Mouse (Mus musculus): ENCODE measurements around the gene Afdn. TPM values are rescaled to one million over a fixed set of nuclear protein-coding genes. Genes with fewer than 3 reads are reported as not detected.

Gene Afdn
- total RNA-seq, 1 experiment, result 92.4 TPM

GRCm38 (mm10) chr17:13856429-13857090 lies 96.2 kb downstream of the Afdn start:
- Histone ChIP-seq H3K27ac (ENCODE audit: insufficient read depth, low read depth, low read length, poor library complexity, severe bottlenecking) (no peak overlapping the region), H3K36me3 (ENCODE audit: control insufficient read depth, insufficient read depth, low read length, poor library complexity, severe bottlenecking) (peaks cover 11% of the 10 kb centered on the region; the same call in 1 of the 2 replicates), H3K9ac (ENCODE audit: insufficient read depth, low read depth, low read length, poor library complexity, severe bottlenecking) (no peak overlapping the region), H3K4me3 (ENCODE audit: insufficient read depth in 1 of 2, low read depth in 1 of 2, low read length in 2 of 2, poor library complexity in 1 of 2, severe bottlenecking in 1 of 2) (no peak overlapping the region), H3K9me3 (ENCODE audit: control insufficient read depth, insufficient read depth, low read depth, low read length) (no peaks in the 10 kb centered on the region), H3K4me1 (ENCODE audit: control insufficient read depth in 2 of 2, insufficient read depth in 2 of 2, low read length in 2 of 2, poor library complexity in 1 of 2) (no peaks in the 10 kb centered on the region)
- no peak for DNase-seq (ENCODE audit: low read depth, low spot score)
- in situ Hi-C loops (cut with MboI; ENCODE audit: low sequenced_read_pairs in 2 of 2, unreplicated experiment in 2 of 2), result no loop called here
- TF ChIP-seq ZNF384 (IDR thresholded peaks at IDR 0.05; ENCODE audit: low read depth, low read length) (no peak), ZC3H11A (IDR thresholded peaks at IDR 0.05; ENCODE audit: borderline replicate concordance, low read depth, low read length) (no peak), MAFK (IDR thresholded peaks at IDR 0.05; ENCODE audit: insufficient read depth, low read depth, low read length) (no peak), CHD2 (IDR thresholded peaks at IDR 0.05; ENCODE audit: low read depth, low read length) (no peak), HCFC1 (IDR thresholded peaks at IDR 0.05; ENCODE audit: borderline replicate concordance, insufficient read depth, low read length) (no peak)

- H3K36me3 ChIP-seq (ENCODE audit: control insufficient read depth, insufficient read depth, low read length, poor library complexity, severe bottlenecking), result peaks cover 3% of the 10 kb centered on the region
- no peak overlapping the region for H3K9ac ChIP-seq (ENCODE audit: insufficient read depth, low read depth, low read length, poor library complexity, severe bottlenecking)
- in situ Hi-C loops (cut with MboI; ENCODE audit: low sequenced_read_pairs in 2 of 2, unreplicated experiment in 2 of 2), result no loop called here
- no peak for DNase-seq (ENCODE audit: low read depth, low spot score)
- H3K4me1 ChIP-seq (ENCODE audit: control insufficient read depth in 2 of 2, insufficient read depth in 2 of 2, low read length in 2 of 2, poor library complexity in 1 of 2), result peaks cover 4% of the 10 kb centered on the region in 2 experiments; a peak in 2 of 4 replicates
- H3K9me3 ChIP-seq (ENCODE audit: control insufficient read depth, insufficient read depth, low read depth, low read length), result no peaks in the 10 kb centered on the region
- TF ChIP-seq ZC3H11A (IDR thresholded peaks at IDR 0.05; ENCODE audit: borderline replicate concordance, low read depth, low read length) (no peak), HCFC1 (IDR thresholded peaks at IDR 0.05; ENCODE audit: borderline replicate concordance, insufficient read depth, low read length) (no peak), MAFK (IDR thresholded peaks at IDR 0.05; ENCODE audit: insufficient read depth, low read depth, low read length) (no peak), ZNF384 (IDR thresholded peaks at IDR 0.05; ENCODE audit: low read depth, low read length) (no peak), CHD2 (IDR thresholded peaks at IDR 0.05; ENCODE audit: low read depth, low read length) (no peak)
- no peak overlapping the region for H3K27ac ChIP-seq (ENCODE audit: insufficient read depth, low read depth, low read length, poor library complexity, severe bottlenecking)
- no peak overlapping the region for H3K4me3 ChIP-seq (ENCODE audit: insufficient read depth in 1 of 2, low read depth in 1 of 2, low read length in 2 of 2, poor library complexity in 1 of 2, severe bottlenecking in 1 of 2)
Measured at GRCm38 (mm10) chr17:13865340-13865739, 105.0 kb downstream of the Afdn start.

GRCm38 (mm10) chr17:13866951-13867351 lies 106.6 kb downstream of the Afdn start:
- Histone ChIP-seq H3K4me3 (ENCODE audit: insufficient read depth in 1 of 2, low read depth in 1 of 2, low read length in 2 of 2, poor library complexity in 1 of 2, severe bottlenecking in 1 of 2) (no peak overlapping the region), H3K4me1 (ENCODE audit: control insufficient read depth in 2 of 2, insufficient read depth in 2 of 2, low read length in 2 of 2, poor library complexity in 1 of 2) (peaks cover 4 to 5% of the 10 kb centered on the region in 2 experiments; a peak in 2 of 4 replicates), H3K9ac (ENCODE audit: insufficient read depth, low read depth, low read length, poor library complexity, severe bottlenecking) (no peak overlapping the region), H3K27ac (ENCODE audit: insufficient read depth, low read depth, low read length, poor library complexity, severe bottlenecking) (no peak overlapping the region), H3K36me3 (ENCODE audit: control insufficient read depth, insufficient read depth, low read length, poor library complexity, severe bottlenecking) (peaks cover 3% of the 10 kb centered on the region), H3K9me3 (ENCODE audit: control insufficient read depth, insufficient read depth, low read depth, low read length) (no peaks in the 10 kb centered on the region)
- in situ Hi-C loops (cut with MboI; ENCODE audit: low sequenced_read_pairs in 2 of 2, unreplicated experiment in 2 of 2), result no loop called here
- no peak for DNase-seq (ENCODE audit: low read depth, low spot score)
- TF ChIP-seq ZNF384 (IDR thresholded peaks at IDR 0.05; ENCODE audit: low read depth, low read length) (no peak), ZC3H11A (IDR thresholded peaks at IDR 0.05; ENCODE audit: borderline replicate concordance, low read depth, low read length) (no peak), HCFC1 (IDR thresholded peaks at IDR 0.05; ENCODE audit: borderline replicate concordance, insufficient read depth, low read length) (no peak), CHD2 (IDR thresholded peaks at IDR 0.05; ENCODE audit: low read depth, low read length) (no peak), MAFK (IDR thresholded peaks at IDR 0.05; ENCODE audit: insufficient read depth, low read depth, low read length) (no peak)

GRCm38 (mm10) chr17:13867475-13867874 lies 107.1 kb downstream of the Afdn start:
- TF ChIP-seq ZC3H11A (IDR thresholded peaks at IDR 0.05; ENCODE audit: borderline replicate concordance, low read depth, low read length), result no peak
- TF ChIP-seq ZNF384 (IDR thresholded peaks at IDR 0.05; ENCODE audit: low read depth, low read length), result no peak
- TF ChIP-seq HCFC1 (IDR thresholded peaks at IDR 0.05; ENCODE audit: borderline replicate concordance, insufficient read depth, low read length), result no peak
- no peak for TF ChIP-seq CHD2 (IDR thresholded peaks at IDR 0.05; ENCODE audit: low read depth, low read length)
- no peak for TF ChIP-seq MAFK (IDR thresholded peaks at IDR 0.05; ENCODE audit: insufficient read depth, low read depth, low read length)
- no peak overlapping the region for H3K4me3 ChIP-seq (ENCODE audit: insufficient read depth in 1 of 2, low read depth in 1 of 2, low read length in 2 of 2, poor library complexity in 1 of 2, severe bottlenecking in 1 of 2)
- no peak overlapping the region for H3K27ac ChIP-seq (ENCODE audit: insufficient read depth, low read depth, low read length, poor library complexity, severe bottlenecking)
- no peak overlapping the region for H3K9ac ChIP-seq (ENCODE audit: insufficient read depth, low read depth, low read length, poor library complexity, severe bottlenecking)
- DNase-seq (ENCODE audit: low read depth, low spot score), result no peak
- H3K36me3 ChIP-seq (ENCODE audit: control insufficient read depth, insufficient read depth, low read length, poor library complexity, severe bottlenecking), result peaks cover 3% of the 10 kb centered on the region
- peaks cover 4 to 5% of the 10 kb centered on the region in 2 experiments; a peak in 2 of 4 replicates for H3K4me1 ChIP-seq (ENCODE audit: control insufficient read depth in 2 of 2, insufficient read depth in 2 of 2, low read length in 2 of 2, poor library complexity in 1 of 2)
- in situ Hi-C loops (cut with MboI; ENCODE audit: low sequenced_read_pairs in 2 of 2, unreplicated experiment in 2 of 2), result no loop called here
- no peaks in the 10 kb centered on the region for H3K9me3 ChIP-seq (ENCODE audit: control insufficient read depth, insufficient read depth, low read depth, low read length)

Measured in ES-E14 (cell line).